Mouse (Mus musculus) brain, embryonic 14.5 days (tissue): ENCODE measurements around the gene Dnajc25.

ENCODE experiments used
- CTCF ChIP-seq: fragments of 200-500 bp; IDR thresholded peaks from 2 replicates; pipeline ENCODE4 v1.5.1; 2012; ENCODE audit warnings: inconsistent platforms, mild to moderate bottlenecking, moderate library complexity, borderline replicate concordance; ENCODE audit not compliant: insufficient read depth, insufficient read length; ENCODE audit errors: extremely low read depth
- POLR2A ChIP-seq: fragments of 200-500 bp; IDR thresholded peaks from 2 replicates; pipeline ENCODE4 v1.6.1; 2012; ENCODE audit warnings: mild to moderate bottlenecking, inconsistent platforms, borderline replicate concordance; ENCODE audit not compliant: poor library complexity, insufficient read depth, insufficient read length, severe bottlenecking; ENCODE audit errors: extremely low read depth

GRCm38 (mm10) chr4:59051081-59051480 lies 56.2 kb downstream of the Dnajc25 start:
- TF ChIP-seq CTCF (no peak), POLR2A (no peak)
